Mouse (Mus musculus): Measurements from ENCODE around the gene Rcc1l.

The Rcc1l gene

GRCm38 (mm10) chr5:134170167-134170566, 6.4 kb downstream of the Rcc1l start:
- no peak for DNase-seq (ENCODE audit: low read depth, low spot score)

DNA sequence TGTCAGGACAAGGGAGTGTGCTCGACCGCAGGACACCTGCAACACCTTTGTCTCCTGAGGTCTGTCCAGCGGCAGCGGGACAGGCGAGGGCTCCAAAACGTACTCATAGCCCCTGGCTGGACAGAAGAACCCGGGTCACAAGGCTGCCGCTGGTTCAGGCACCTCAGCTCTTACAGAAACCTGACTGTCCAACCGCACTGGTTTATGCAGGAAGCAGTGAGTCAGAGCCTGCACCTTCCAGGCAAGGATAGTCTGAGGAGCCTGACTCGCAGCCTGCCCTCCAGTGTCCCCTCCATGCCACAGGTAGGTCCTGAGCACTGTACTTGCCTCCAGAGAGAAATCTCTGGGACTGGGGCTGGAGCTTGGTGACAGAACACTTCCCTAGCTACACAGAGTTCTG, 7.3 kb downstream of the Rcc1l start:
- no peak for DNase-seq (ENCODE audit: low read depth, low spot score)

DNA sequence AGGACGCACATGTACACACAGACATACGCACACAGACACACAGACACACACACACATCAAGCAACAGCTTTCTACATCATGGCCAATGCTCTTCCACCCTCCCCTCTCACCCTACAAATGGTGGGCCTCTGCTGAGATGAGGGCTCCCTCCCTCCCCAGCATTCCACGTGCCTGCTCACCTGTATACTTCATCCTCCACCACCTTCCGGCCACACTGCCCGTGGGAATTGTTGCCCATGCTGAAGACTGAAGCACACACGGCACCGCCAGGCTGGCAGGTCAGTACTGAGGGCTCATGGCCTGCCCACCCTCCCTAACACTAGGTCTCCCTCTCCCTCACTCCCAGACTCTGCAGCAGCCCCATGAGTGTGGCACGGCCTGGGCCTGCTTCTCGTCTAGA, 8.5 kb downstream of the Rcc1l start:
- no peak for DNase-seq (ENCODE audit: low read depth, low spot score)

- DNase-seq (ENCODE audit: low read depth, low spot score): no peak
Observed at GRCm38 (mm10) chr5:134166642-134167041, 9.9 kb downstream of the Rcc1l start.

- no peak for DNase-seq (ENCODE audit: low read depth, low spot score)
Observed at GRCm38 (mm10) chr5:134164688-134165087, 11.9 kb downstream of the Rcc1l start.

DNA sequence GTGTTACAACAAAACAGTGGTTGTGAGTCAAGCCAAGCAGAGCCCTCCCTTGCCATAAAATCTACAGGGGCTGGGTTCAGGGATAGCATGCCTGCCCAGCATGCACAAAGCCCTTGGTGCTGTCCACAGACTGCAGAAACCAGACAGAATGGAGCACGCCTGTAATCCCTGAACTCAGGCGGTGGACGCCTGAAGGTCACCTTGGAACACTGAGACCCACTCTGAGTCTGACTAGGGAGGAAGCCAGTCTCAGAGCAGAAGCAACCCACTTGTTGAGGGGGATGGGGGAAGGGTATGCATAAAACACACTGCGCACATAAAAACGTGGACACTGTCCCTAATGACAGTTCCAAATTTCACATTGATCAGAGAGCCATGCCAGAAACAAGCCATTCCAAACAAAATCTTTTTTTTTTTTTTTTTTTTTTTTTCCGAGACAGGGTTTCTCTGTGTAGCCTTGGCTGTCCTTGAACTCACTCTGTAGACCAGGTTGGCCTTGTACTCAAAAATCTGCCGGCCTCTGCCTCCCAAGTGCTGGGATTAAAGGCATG, 20.6 kb downstream of the Rcc1l start:
- DNase-seq (ENCODE audit: low read depth, low spot score): no peak

GRCm38 (mm10) chr5:134151895-134152294, 24.7 kb downstream of the Rcc1l start:
- no peak for DNase-seq (ENCODE audit: low read depth, low spot score)

DNA sequence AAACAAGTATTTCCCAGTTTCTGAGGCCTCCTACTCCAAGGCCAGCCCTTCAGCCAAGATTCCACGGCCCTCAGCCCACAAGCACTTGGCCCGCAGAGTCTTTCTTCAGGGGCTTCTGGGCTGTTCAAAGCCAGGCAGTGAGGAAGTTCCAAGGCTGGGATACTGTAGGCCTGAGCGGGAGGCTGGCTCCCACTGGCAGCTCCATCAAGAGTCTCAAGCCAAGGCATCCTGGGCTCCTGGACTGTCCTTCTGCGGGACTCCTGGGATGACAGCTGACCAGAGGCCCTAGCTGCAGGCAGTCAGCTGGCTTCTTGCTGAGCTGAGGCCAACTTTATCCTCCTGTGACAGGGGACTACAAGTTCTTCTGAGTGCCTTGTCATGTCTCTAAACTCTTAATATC, 28.4 kb downstream of the Rcc1l start:
- DNase-seq (ENCODE audit: low read depth, low spot score): no peak

GRCm38 (mm10) chr5:134147194-134147753, 29.3 kb downstream of the Rcc1l start:
- DNase-seq (ENCODE audit: low read depth, low spot score): no peak

DNA sequence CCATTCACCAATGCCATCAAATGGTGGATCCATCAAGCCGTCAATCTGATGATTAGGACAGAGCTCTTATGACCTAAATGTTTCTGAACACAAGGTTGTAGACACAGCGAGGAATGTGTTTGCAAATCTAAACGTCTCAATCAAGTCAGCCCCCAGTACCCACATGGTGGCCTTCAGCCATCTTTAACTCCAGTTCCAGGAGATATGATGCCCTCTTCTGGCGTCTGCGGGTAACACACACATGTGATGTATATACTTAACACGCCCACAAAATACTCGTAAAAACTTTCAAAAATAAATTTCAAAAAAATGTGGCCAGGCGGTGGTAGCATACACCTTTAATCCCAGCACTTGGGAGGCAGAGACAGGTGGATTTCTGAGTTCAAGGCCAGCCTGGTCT, 31.6 kb downstream of the Rcc1l start:
- no peak for DNase-seq (ENCODE audit: low read depth, low spot score)

DNA sequence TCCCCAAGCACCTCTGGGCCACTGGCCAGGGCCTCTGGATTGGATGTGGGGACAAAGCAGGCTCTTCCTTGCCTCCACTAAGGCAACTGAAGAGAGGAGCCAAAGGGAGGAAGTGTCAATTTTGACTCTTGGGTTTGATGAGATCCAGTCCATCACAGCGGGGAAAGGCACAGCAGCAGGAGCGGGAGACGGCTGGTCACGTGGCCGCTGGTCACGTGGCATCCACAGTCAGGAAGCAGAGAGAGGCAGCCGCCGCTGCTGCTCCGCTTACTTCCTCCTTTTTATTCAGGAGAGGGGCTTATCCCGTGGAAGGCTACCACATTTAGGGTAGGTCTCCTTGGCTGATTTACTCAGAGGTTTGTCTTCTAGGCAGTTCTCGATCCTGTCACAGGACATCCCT, 34.2 kb downstream of the Rcc1l start:
- DNase-seq (ENCODE audit: low read depth, low spot score): no peak

- DNase-seq (ENCODE audit: low read depth, low spot score): no peak
Observed at GRCm38 (mm10) chr5:134141236-134141635, 35.3 kb downstream of the Rcc1l start.

DNA sequence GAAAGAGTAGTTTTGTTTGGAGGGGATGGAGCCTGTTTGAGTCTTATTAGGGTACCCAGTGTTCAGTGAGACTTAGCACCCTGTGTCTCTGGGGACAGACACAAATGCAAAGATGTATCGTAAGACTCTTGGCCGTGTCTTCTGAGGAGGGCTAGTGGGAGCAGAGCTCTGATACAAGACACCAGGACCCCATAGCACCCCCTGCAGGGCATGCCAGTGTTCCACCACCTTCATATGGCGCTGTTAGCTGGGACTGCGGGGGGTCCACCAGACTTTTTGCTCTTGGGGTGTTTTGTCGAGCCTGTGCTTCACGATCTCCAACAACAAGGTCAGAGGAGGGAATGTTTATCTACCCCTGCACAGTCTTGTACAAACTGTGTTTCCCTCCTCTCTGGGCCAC, 37.1 kb downstream of the Rcc1l start:
- DNase-seq (ENCODE audit: low read depth, low spot score): no peak

DNA sequence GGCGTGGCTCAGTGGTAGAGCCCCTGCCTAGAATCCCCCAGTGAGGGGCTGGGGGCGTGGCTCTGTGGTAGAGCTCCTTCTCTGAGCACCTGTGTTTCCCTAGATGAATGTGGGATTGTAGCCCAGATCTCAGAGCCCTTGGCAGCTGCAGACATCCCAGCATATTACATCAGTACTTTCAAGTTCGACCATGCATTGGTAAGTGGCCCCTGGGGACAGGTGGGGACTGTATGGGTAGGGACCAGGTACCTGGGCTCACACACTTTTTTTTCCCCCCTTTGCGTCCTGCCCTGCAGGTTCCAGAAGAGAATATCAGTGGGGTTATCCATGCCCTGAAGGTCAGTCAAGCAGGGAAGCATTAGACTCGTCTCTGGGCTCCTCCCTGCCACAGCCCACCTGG, 38.6 kb downstream of the Rcc1l start:
- no peak for DNase-seq (ENCODE audit: low read depth, low spot score)

DNA sequence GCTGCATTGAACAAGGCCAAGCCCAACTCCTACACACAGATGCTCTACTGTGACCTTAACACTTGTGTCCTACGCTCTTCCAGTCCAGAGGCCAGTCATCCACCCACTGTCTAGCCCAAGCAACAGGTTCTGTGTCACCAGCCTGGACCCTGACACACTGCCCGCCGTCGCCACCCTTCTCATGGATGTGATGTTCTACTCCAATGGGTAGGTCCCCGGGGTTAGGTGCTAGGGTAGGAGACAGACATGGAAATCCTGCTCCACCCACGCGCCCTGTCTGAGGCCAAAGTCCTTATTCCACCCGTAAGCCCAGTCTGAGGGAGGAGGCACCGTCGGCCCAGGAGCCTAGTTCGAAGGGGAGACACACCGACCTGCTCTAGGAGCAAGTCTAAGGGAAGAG, 40.6 kb downstream of the Rcc1l start:
- DNase-seq (ENCODE audit: low read depth, low spot score): no peak

- no peak for DNase-seq (ENCODE audit: low read depth, low spot score)
Observed at GRCm38 (mm10) chr5:134131586-134131985, 45.0 kb downstream of the Rcc1l start.

- DNase-seq (ENCODE audit: low read depth, low spot score): no peak
Observed at GRCm38 (mm10) chr5:134126232-134126631, 50.3 kb downstream of the Rcc1l start.

DNA sequence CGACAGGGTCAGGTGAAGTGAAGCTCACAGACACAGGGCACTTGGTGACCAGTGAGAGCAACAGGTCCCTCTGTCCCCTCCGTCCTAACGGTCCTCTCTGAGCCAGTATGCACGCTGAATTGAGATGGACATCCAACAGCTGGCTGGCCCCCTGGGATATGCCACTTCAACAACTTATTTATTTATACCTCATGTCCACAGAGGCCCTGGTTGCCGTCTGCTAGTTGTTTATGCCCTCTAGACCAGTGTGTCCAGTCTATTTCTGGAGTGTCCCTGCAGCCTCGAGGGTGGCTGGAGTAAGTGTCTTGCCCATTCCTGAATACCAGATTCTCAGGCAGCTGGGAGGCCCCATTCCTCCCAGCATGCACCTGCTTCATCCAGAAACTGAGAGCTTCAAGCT, 52.7 kb downstream of the Rcc1l start:
- no peak for DNase-seq (ENCODE audit: low read depth, low spot score)

GRCm38 (mm10) chr5:134121893-134122259, 54.7 kb downstream of the Rcc1l start:
- DNase-seq (ENCODE audit: low read depth, low spot score): no peak

DNA sequence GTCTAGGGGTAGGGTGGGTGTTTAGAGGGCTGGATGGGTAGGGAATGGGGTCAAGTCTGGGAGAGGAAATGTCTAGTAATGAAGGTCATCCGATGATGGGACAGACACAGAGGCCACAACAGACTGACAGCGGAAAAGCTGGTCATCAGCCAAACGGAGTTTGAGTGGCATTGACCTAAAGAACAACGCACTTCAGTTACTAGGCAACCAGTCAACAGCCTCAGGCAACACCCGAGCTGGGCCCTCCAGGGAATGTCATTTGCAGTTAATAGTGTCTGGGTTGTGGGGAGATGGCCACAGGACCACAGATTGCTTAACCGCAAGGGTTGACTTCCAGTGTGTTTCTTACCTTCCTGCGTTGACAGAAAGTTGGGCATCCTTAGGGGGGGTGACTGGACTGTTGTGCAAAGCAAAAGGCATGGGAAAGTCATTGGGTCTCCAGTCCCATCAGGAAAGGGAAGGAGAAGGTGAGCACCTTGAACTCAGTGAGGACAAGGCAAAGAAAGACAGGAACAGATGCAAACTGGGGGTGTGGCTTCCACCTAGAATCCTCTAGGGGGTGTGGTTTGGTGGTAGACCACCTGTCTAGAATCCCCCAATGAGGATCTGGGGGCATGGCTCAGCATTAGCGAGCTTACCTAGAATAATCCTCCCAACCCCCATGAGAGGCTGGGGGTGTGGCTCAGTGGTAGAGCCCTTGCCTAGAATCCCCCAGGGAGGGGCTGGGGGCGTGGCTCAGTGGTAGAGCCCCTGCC, 55.3 kb downstream of the Rcc1l start:
- no peak for DNase-seq (ENCODE audit: low read depth, low spot score)

DNA sequence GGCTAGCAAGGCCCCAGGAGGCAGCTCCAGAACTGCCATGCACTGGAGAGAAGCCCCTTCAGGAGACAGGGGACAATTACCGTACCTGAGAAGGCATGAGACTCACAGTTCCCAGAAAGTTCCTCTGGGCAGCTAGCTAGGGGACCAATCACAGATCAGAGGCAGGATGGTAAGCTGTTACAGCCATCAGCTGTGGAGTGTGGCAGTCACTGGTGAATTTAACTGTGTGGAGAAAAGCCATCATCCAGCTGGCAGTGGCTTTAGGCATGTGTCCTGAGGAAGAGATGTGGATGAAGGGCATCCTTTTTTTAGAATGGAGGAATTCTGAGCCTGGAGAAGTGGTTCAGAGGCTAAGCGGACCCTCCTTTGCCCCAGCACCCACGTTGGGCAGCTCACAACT, 56.4 kb downstream of the Rcc1l start:
- no peak for DNase-seq (ENCODE audit: low read depth, low spot score)

GRCm38 (mm10) chr5:134119481-134120120, 57.0 kb downstream of the Rcc1l start:
- no peak for DNase-seq (ENCODE audit: low read depth, low spot score)
